Mouse (Mus musculus) erythroblast, embryonic 14.5 days (primary cell): ENCODE results near the gene Gm49416. TPM values are rescaled to one million over a fixed set of nuclear protein-coding genes. Genes with fewer than 3 reads are reported as not detected.

Experiments
- H3K27me3 ChIP-seq: 2 replicates; pipeline ENCODE4 v1.6.1; 2012; ENCODE audit warnings: inconsistent platforms; ENCODE audit not compliant: control insufficient read depth
- H3K36me3 ChIP-seq: 2 replicates; pipeline ENCODE4 v1.6.1; 2012; ENCODE audit warnings: mild to moderate bottlenecking, inconsistent platforms; ENCODE audit not compliant: control insufficient read depth
- H3K4me1 ChIP-seq: 2 replicates; pipeline ENCODE4 v1.6.1; 2012; ENCODE audit warnings: inconsistent platforms; ENCODE audit not compliant: control insufficient read depth
- H3K4me3 ChIP-seq: replicated peaks from 2 replicates; pipeline ENCODE3; 2012; ENCODE audit warnings: moderate library complexity, mild to moderate bottlenecking, inconsistent platforms
- H3K9me3 ChIP-seq: 2 replicates; pipeline ENCODE4 v1.6.1; 2012; ENCODE audit warnings: low read length, inconsistent platforms, mixed read lengths; ENCODE audit not compliant: control insufficient read depth
- GATA1 ChIP-seq: IDR thresholded peaks from 2 replicates; pipeline ENCODE4 v1.6.1; 2012; ENCODE audit warnings: low read length, inconsistent platforms, mixed read lengths
- TAL1 ChIP-seq: IDR thresholded peaks from 3 replicates; pipeline ENCODE4 v1.6.1; 2012; ENCODE audit warnings: low read length, inconsistent platforms, mixed read lengths
- polyA plus RNA-seq: library from polyadenylated mRNA; stranded (reverse); fragments of >175 nt; gene quantifications from 2 replicates; pipeline ENCODE4 v1.2.3, GENCODE M21; 2012

The Gm49416 gene
- polyA plus RNA-seq, 1 experiment: not detected

DNA sequence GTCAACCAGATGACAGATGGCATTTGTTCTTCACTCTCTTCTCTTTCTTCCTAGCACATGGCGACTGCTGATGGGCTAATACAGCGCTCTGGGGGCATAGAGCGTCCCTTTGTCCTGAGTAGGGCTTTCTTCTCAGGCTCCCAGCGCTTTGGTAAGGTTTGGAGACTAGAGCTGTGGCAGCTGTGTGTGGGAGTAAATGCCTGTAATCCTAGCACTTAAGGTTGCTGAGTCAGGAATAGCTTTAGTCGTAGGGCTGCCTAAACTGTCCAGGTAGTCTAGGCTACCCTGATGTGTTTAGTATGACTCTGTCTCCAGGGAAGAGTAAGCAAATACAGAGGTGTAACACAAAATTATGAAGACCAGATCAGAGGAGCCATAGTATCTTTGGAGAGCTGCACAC lies 23.1 kb downstream of the Gm49416 start:
- no peak overlapping the region for H3K4me3 ChIP-seq
- no peaks in the 10 kb centered on the region for H3K27me3 ChIP-seq
- TF ChIP-seq GATA1: no peak
- no peak for TF ChIP-seq TAL1
- H3K36me3 ChIP-seq: peaks cover 100% of the 10 kb centered on the region
- no peaks in the 10 kb centered on the region for H3K9me3 ChIP-seq
- H3K4me1 ChIP-seq: no peaks in the 10 kb centered on the region

DNA sequence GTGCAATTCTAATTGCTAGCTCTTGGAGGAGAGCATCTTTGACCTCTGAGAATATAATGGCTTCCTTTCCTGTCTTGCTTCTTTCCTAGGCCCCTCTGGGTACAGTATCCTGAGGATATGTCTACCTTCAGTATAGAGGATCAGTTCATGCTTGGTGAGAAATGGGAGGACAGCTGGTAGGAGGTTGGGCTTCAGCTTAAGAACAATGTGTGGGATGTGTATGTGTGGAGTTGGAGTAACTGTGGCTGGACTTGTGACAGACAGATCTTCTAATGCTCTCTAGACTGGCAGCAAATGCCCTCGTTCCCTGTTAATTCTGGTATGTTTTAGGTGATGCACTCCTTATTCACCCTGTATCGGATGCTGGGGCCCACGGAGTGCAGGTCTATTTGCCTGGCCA lies 25.5 kb downstream of the Gm49416 start:
- no peaks in the 10 kb centered on the region for H3K27me3 ChIP-seq
- no peak for TF ChIP-seq GATA1
- no peak for TF ChIP-seq TAL1
- peaks cover 2% of the 10 kb centered on the region for H3K4me1 ChIP-seq
- no peaks in the 10 kb centered on the region for H3K9me3 ChIP-seq
- peaks cover 82% of the 10 kb centered on the region for H3K36me3 ChIP-seq
- H3K4me3 ChIP-seq: no peak overlapping the region

DNA sequence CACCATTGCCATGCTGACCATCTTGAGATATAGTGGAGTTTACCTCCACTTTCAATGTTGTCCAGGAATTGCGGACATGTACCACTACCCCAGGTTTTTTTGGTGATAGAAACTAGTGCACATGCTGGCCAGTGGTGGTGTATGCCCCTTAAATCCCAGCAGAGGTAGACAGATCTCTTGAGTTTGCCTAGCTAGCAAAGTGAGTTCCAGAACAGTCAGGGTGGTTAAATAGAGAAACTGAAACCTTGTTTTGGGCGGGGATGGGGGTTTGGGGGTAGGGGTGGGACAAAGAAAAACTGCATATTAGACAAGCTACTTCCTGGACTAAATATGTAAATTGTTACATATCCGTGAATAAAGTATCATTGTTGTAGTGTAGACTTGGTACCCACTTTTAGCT lies 30.3 kb downstream of the Gm49416 start:
- peaks cover 55% of the 10 kb centered on the region for H3K36me3 ChIP-seq
- TF ChIP-seq TAL1: no peak
- TF ChIP-seq GATA1: no peak
- H3K27me3 ChIP-seq: no peaks in the 10 kb centered on the region
- no peaks in the 10 kb centered on the region for H3K9me3 ChIP-seq
- H3K4me1 ChIP-seq: peaks cover 37% of the 10 kb centered on the region
- no peak overlapping the region for H3K4me3 ChIP-seq

DNA sequence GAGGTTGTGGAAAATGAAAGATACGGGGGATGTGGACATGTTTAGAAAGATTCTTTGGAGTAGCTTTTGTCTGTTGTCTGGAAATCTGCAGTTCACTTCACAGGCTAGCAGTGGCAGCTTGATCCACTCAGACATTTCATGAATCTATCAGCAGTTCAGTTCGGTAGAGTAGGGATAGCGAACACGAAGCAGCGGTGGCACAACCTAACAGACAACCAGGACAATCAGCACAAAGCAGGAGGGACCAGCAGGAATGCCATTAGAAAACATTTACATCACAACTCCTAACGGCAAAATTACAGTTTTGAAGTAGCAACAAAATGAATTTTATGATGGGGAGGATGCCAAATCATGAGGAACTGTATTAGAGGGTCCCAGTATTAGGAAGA lies 31.0 kb downstream of the Gm49416 start:
- Histone ChIP-seq H3K27me3 (no peaks in the 10 kb centered on the region), H3K4me1 (peaks cover 41% of the 10 kb centered on the region), H3K9me3 (no peaks in the 10 kb centered on the region), H3K36me3 (peaks cover 53% of the 10 kb centered on the region), H3K4me3 (peak overlapping the region; percentile 95)
- no peak for TF ChIP-seq TAL1
- no peak for TF ChIP-seq GATA1

DNA sequence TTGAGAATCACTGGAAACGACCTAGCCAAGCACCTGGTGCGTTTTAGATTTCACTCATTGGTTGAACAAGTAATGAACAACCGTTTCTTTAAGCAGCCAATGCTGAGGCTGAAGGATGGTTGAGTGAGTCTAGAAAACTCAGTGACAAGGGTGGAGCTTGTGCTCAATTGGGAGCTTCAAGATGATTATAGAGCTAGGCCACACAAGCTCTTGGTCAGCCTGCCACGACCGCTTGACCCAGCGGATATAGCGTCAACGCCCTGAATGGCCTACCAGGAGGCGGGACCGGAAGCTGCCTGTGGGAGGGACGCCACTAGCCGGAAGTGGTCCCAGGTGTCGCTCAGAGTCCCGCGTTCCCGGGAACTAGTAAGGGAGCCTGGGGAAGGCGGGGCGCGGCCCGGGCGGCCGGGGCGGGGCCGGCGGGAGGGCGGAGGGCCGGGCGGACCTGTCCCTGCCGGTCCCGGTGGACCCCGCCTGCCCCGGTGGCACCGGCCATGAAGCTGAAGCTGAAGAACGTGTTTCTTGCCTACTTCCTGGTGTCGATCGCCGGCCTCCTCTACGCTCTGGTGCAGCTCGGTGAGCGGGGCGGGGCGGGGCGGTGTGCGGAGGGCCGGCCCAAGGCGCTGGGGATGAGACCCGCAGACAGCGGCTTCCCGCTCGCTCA lies 31.5 kb downstream of the Gm49416 start, which contains the start of gene B3gat3:
B3gat3 (plus strand) TSS at position 302 of the 664 bp plus-strand sequence.
- TF ChIP-seq TAL1 (no peak), GATA1 (no peak)
- H3K4me1 ChIP-seq: peaks cover 43% of the 10 kb centered on the region
- H3K27me3 ChIP-seq: no peaks in the 10 kb centered on the region
- peak within 1 kb of the TSS; percentile 95 for H3K4me3 ChIP-seq
- H3K9me3 ChIP-seq: no peaks in the 10 kb centered on the region
- H3K36me3 ChIP-seq: peaks cover 50% of the 10 kb centered on the region

DNA sequence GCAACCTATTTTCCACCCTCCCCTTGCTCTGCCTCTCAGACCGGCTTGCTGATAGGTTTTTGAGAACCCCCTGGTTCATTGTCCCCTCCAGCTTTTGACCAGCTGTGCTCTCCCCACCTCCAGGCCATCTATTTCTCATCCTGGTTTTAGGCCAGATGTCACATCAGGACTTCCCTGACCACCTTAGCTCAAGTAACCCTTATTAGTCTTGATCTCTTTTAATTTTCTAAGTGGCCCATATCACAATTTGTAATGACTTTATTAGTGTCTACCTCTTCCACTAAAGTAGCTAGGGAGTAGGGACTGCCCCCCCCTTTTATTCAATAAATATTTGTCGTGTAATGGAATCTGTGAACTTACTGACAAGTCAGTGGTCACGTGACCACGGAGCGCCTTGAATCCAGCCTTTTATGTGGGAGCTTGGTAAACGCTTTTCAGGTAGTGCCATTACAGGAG lies 32.1 kb downstream of the Gm49416 start:
- TF ChIP-seq GATA1: no peak
- TF ChIP-seq TAL1: no peak
- H3K4me3 ChIP-seq: peak overlapping the region; percentile 95
- peaks cover 50% of the 10 kb centered on the region for H3K36me3 ChIP-seq
- no peaks in the 10 kb centered on the region for H3K27me3 ChIP-seq
- H3K4me1 ChIP-seq: peaks cover 49% of the 10 kb centered on the region
- H3K9me3 ChIP-seq: no peaks in the 10 kb centered on the region

DNA sequence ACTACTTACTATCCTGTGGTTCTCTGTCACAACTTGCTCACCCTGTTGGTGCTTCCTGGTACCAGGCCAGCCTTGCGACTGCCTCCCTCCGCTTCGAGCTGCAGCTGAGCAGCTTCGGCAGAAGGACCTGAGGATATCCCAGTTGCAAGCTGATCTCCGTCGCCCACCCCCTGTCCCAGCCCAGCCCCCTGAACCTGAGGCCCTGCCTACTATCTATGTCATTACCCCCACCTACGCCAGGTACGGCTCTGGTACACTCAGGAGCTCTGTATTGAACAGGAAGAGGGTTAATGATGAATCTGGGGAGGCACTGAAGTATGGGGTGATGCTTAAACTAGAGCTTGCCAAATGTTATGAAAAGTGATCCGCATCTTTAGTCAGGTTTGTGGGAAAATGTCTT lies 33.0 kb downstream of the Gm49416 start:
- Histone ChIP-seq H3K4me1 (peaks cover 58% of the 10 kb centered on the region), H3K9me3 (no peaks in the 10 kb centered on the region), H3K36me3 (peaks cover 50% of the 10 kb centered on the region), H3K4me3 (peak overlapping the region; percentile 95), H3K27me3 (no peaks in the 10 kb centered on the region)
- no peak for TF ChIP-seq TAL1
- TF ChIP-seq GATA1: no peak

DNA sequence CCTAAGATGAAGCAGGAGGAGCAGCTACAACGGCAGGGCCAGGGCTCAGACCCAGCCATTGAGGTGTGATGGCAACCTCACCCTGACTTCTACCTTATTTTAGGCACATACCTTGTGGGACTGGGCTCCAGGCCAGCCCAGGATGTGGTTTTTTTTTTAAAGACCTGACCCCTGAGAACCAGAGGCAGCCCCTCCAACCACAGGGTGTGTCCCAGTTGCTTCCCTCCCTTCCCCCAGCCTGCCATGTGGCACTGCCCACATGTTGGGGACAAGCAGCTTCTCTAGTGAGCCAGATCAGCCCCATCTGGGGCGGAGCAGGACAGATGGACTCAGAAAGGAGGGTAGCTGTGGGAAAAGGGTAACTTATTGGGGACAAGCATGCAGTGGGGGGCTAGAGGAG lies 38.0 kb downstream of the Gm49416 start:
- Histone ChIP-seq H3K36me3 (peaks cover 69% of the 10 kb centered on the region), H3K4me3 (no peak overlapping the region), H3K27me3 (no peaks in the 10 kb centered on the region), H3K9me3 (no peaks in the 10 kb centered on the region), H3K4me1 (peaks cover 84% of the 10 kb centered on the region)
- TF ChIP-seq TAL1 (no peak), GATA1 (no peak)

DNA sequence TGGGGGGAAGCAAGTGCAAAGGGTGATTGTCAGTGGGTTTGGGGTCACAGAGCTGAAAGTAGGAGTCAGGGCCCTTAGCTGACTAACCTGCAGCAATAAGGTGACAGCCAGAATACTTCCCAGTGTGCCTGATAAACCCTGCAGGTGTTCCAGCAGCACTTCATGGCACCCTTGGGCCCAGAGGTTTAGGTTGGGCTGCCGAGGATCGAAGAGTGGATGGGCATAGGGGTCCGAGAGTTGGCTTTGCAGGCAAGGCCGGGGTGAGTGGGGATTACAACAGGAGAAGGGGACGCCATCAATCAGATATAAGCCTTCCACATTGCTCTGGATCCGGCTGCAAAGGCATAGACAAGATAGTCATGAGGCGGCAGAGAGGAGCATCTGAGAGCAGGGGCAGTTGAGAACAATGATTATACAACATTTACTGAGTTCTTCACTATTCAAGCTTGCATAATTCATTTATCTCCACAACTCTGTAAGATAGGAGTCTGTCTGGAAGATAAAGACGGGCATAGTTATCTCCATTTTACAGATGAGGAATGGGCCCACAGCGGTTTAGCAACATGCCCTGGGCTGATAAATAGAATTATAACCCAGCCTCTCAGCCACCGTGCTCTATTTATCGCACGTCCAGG lies 39.3 kb downstream of the Gm49416 start:
- H3K36me3 ChIP-seq: peaks cover 64% of the 10 kb centered on the region

More for the DNA sequence above, 39.3 kb downstream of the Gm49416 start:
- no peaks in the 10 kb centered on the region for H3K9me3 ChIP-seq
- H3K27me3 ChIP-seq: no peaks in the 10 kb centered on the region
- no peak overlapping the region for H3K4me3 ChIP-seq
- no peak for TF ChIP-seq GATA1
- TF ChIP-seq TAL1: no peak
- H3K4me1 ChIP-seq: peaks cover 76% of the 10 kb centered on the region
